Mouse (Mus musculus) hindbrain, embryonic 15.5 days (tissue): ENCODE measurements around the gene Grm4. TPM values are rescaled to one million over a fixed set of nuclear protein-coding genes. Genes with fewer than 3 reads are reported as not detected.

Experiments used
- ATAC-seq: fragments of 200-750 bp; cut with Nextera tagmentation; 2 replicates; pipeline ENCODE4 v1.8.0; 2017; ENCODE audit warnings: low read depth, moderate number of reproducible peaks, moderate TSS enrichment; ENCODE audit not compliant: low FRiP score
- H3K27ac ChIP-seq: fragments of 300-500 bp; sonication (generic); replicated peaks from 2 replicates; pipeline ENCODE4 v1.5.1; 2015; ENCODE audit warnings: mild to moderate bottlenecking, inconsistent platforms
- H3K27me3 ChIP-seq: fragments of 300-500 bp; sonication (generic); 2 replicates; pipeline ENCODE4 v1.6.1; 2015; ENCODE audit warnings: control low read depth, inconsistent platforms
- H3K36me3 ChIP-seq: fragments of 300-500 bp; sonication (generic); 2 replicates; pipeline ENCODE4 v1.6.1; 2015; ENCODE audit warnings: control low read depth, inconsistent platforms
- H3K4me1 ChIP-seq: fragments of 300-500 bp; sonication (generic); replicated peaks from 2 replicates; pipeline ENCODE4 v1.6.1; 2015; ENCODE audit warnings: control low read depth, inconsistent platforms
- H3K4me2 ChIP-seq: fragments of 300-500 bp; sonication (generic); 2 replicates; pipeline ENCODE4 v1.6.1; 2015; ENCODE audit warnings: moderate library complexity, mild to moderate bottlenecking, inconsistent platforms
- H3K4me3 ChIP-seq: fragments of 300-500 bp; sonication (generic); 2 replicates; pipeline ENCODE4 v1.5.1; 2015; ENCODE audit warnings: mild to moderate bottlenecking, inconsistent platforms
- H3K9ac ChIP-seq: fragments of 300-500 bp; sonication (generic); 2 replicates; pipeline ENCODE4 v1.6.1; 2015; ENCODE audit warnings: inconsistent platforms
- H3K9me3 ChIP-seq: fragments of 300-500 bp; sonication (generic); 2 replicates; pipeline ENCODE4 v1.6.1; 2016; ENCODE audit warnings: control low read depth, inconsistent platforms
- WGBS: fragments of 180-500 bp; shearing (Covaris S2); methylation state at CpG from one replicate; pipeline ENCODE4 v1.1.7; 2015; 5-methylcytosine and 5-hydroxymethylcytosine counted together
- polyA plus RNA-seq: library from polyadenylated mRNA; unstranded; fragments of >200 nt; fragmentation: Nextera tagmentation; extraction: Ambion mirVana; gene quantifications from 2 replicates; pipeline ENCODE4 v1.2.1, GENCODE M21; 2015

Grm4 gene
- polyA plus RNA-seq, 1 experiment from 2014 or later, result 8.7 TPM

DNA sequence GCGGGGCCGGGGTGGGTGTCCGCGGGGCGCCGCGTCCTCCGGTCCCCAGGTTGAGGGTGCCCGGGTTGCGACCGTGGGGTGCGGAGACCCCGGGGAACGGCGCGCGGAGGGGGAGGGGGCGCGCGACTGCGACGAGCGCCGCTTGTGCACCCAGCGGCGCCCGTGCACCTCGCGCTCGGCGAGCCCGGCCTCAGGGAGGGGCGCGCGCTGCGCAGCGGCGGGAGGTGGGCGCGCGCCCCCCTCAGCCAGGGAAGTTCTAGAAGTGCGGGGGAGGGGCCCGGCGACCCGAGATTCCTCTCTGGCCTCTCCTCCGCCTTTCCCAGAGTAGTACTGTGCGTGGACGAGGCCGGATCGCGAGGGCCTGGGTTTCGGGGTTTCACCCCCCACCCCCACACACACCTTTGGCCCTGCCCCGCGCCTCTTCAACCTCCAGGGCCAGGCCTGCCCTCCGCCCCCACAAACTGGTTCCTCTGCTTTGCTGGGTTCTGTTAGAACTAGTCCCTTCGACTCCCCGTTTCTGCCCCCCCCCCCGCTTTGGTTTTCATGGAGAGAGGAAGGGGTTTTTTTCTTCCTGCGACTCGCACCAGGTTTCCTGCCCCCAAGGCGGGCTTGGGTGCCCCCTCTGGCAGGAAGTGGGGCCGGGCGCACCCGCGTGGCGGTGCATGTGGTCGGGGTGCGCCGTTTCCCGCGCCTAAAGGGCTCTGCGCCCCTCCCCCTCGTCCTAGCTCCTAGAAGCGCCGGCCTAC lies 36.2 kb upstream of the Grm4 start:
- Histone ChIP-seq H3K4me2 (peak overlapping the region; percentile 88), H3K4me1 (peaks cover 36% of the 10 kb centered on the region), H3K4me3 (peak overlapping the region; percentile 55), H3K9me3 (no peaks in the 10 kb centered on the region), H3K27me3 (peaks cover 9% of the 10 kb centered on the region; the same call in 1 of the 2 replicates), H3K36me3 (no peaks in the 10 kb centered on the region), H3K27ac (peak overlapping the region; percentile 86), H3K9ac (peak overlapping the region; percentile 58)
- peak; percentile 31 for ATAC-seq
- under 1% methylated on average over 67 of the region's 75 CpGs for WGBS

DNA sequence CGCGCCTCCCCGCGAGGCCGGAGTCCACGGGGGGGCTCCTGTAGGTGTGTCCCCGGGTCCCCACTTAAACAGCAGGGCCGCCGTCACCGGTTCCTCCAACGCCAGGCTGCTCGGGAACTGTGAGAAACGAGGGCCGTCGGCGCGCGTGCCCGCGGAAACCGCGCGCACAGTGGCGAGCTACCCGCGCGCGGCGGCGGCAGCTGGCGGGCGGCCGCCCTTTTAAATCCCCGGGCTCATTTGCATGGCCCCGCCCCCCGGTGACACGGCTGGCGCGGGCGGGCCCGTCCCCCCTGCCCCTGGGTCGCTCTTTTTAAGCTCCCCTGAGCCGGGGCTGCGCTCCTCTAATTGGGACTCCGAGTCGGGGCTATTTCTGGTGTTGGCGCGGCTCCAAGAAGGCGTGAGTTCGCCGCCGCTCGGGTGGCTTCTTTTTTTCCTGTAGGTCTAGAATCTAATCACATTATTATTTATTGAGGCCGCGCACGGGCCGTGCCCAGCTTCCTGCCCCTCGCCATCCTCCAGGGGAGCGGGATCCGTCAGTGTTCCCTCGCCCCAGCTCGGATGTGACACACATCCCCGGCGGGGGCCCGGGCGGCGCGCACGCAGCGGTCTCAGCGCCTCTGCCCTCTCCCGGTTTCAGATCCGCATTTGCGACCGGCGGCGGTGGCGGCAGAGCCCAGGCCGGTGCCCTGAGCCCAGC lies 35.3 kb upstream of the Grm4 start, which contains the start of gene Hmga1:
Hmga1 (plus strand) TSS at position 183 of the 697 bp plus-strand sequence.
- peak; percentile 68 for ATAC-seq
- under 1% methylated on average over 79 of the region's 79 CpGs for WGBS
- peak within 1 kb of the TSS; percentile 58 for H3K9ac ChIP-seq

DNA sequence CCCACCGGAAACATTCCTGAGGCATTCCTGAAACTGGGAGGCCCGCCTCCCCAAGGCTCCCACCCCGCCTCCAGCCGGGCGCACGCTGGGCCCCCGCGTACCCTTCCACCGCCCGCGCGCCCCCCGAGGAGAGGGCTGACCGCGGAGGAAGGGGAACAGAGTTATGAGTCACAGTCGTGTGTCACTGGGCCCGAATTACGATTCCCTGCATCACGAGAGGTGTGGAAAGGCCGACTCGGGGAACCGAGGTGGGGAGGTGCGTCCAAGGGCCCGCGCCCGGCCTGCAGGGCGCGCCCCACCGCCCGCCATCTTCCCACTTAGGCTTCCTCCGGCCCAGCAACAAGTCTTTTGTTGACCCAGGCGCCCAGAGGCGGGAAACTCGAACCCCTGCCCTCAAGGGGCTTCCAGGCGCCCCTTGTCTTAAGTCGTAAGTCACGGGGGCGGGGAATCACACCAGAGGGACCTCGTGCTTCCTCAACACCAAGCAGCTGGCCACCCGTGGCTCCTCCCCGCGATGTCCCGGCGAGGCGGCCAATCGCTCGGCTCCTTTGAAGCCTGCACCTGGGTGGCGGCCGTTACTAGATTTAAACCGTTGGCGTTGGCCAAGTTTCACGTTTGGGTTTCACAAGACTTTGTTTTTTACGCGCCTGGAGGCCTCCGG lies 34.4 kb upstream of the Grm4 start:
- Histone ChIP-seq H3K4me3 (peak overlapping the region; percentile 55), H3K9ac (peak overlapping the region; percentile 5; the same call in 1 of the 2 replicates), H3K4me2 (peak overlapping the region; percentile 88), H3K36me3 (no peaks in the 10 kb centered on the region), H3K9me3 (no peaks in the 10 kb centered on the region), H3K27ac (peak overlapping the region; percentile 86), H3K4me1 (peaks cover 36% of the 10 kb centered on the region), H3K27me3 (peaks cover 9% of the 10 kb centered on the region; the same call in 1 of the 2 replicates)
- WGBS, result 0% methylated on average over 41 of the region's 55 CpGs
- peak; percentile 14; the same call in 1 of the 2 replicates for ATAC-seq

More for the DNA sequence above, 35.3 kb upstream of the Grm4 start, which contains the start of gene Hmga1:
- peak within 1 kb of the TSS; percentile 88 for H3K4me2 ChIP-seq
- no peaks in the 10 kb centered on the region for H3K9me3 ChIP-seq
- no peaks in the 10 kb centered on the region for H3K36me3 ChIP-seq
- peaks cover 36% of the 10 kb centered on the region for H3K4me1 ChIP-seq
- peaks cover 9% of the 10 kb centered on the region; the same call in 1 of the 2 replicates for H3K27me3 ChIP-seq
- peak within 1 kb of the TSS; percentile 55 for H3K4me3 ChIP-seq
- H3K27ac ChIP-seq, result peak within 1 kb of the TSS; percentile 86

DNA sequence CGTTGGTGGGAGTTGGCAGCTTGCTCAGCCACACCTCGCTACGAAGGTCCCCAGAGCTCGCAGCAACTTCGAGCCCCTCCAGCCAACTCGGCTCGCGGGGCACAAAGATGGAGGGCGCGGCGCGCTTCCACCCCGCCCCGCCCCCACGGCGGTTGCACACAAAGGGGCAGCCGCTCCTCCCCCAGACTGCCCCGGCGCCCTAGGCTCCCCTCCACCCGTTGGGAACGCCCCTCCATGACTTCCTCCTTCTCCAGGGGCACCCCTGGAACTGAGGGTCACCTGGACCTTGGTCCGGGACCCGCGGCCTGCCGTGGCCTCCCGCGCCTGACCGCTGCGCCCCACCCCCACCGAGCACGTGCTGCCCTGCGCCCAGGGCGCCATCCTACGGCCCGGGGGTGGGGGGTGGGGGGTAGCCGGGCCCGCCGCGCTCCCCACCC lies 33.9 kb upstream of the Grm4 start:
- WGBS, result under 1% methylated on average over 37 of the region's 39 CpGs

DNA sequence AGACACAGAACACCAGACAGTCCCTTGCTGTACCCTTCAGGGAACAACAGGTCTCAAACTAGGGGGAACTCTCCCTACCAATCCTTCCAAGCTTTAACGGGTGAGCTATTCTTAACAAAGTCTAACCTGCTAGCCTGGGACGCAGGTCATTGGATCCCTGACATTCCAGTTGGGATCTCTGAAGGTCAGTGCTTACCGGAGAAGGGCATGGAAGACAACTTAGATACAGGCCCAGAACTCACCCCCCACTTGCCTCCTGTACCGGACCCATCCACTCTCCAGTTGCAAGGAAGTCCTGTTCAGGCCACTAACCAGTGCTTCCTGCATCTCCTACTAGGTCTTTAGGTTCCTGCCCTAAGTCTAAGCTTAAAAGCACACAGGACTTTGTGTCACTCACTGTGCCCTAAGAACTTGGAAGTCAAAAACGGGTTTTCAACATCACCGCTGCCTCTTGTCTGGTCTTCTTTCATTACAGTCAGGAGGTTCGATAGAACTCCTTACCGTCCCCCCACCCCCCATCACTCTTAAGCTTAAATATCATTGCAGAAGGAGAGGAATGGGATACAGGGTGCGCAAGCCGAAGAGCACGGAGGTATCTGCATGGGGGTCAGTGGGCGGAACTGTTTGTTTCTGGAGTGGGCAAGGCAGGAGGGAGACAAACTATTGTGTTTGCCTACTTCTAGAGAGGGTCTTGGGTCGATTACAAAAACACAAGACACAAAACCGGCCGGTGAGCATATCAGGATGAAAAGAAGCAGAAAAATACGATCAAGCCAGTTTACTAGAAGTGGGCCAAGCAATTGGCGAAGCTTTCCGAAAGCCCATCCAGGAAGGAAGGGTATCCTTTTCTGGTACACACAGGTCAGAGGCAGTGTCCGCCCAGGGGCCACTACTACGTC lies 33.1 kb upstream of the Grm4 start:
- H3K27ac ChIP-seq, result no peak overlapping the region
- 50% methylated on average over 20 of the region's 20 CpGs for WGBS
- H3K27me3 ChIP-seq, result peaks cover 9% of the 10 kb centered on the region; the same call in 1 of the 2 replicates
- H3K4me1 ChIP-seq, result peaks cover 39% of the 10 kb centered on the region
- H3K9me3 ChIP-seq, result no peaks in the 10 kb centered on the region
- H3K9ac ChIP-seq, result no peak overlapping the region
- no peak for ATAC-seq
- H3K4me3 ChIP-seq, result no peak overlapping the region
- no peaks in the 10 kb centered on the region for H3K36me3 ChIP-seq
- peak overlapping the region; percentile 88 for H3K4me2 ChIP-seq

More for the DNA sequence above, 33.9 kb upstream of the Grm4 start:
- peak overlapping the region; percentile 88 for H3K4me2 ChIP-seq
- H3K9me3 ChIP-seq, result no peaks in the 10 kb centered on the region
- H3K27me3 ChIP-seq, result peaks cover 9% of the 10 kb centered on the region; the same call in 1 of the 2 replicates
- H3K36me3 ChIP-seq, result no peaks in the 10 kb centered on the region
- ATAC-seq, result no peak
- H3K9ac ChIP-seq, result peak overlapping the region; percentile 5; the same call in 1 of the 2 replicates
- peaks cover 36% of the 10 kb centered on the region for H3K4me1 ChIP-seq
- H3K4me3 ChIP-seq, result peak overlapping the region; percentile 55
- no peak overlapping the region for H3K27ac ChIP-seq

DNA sequence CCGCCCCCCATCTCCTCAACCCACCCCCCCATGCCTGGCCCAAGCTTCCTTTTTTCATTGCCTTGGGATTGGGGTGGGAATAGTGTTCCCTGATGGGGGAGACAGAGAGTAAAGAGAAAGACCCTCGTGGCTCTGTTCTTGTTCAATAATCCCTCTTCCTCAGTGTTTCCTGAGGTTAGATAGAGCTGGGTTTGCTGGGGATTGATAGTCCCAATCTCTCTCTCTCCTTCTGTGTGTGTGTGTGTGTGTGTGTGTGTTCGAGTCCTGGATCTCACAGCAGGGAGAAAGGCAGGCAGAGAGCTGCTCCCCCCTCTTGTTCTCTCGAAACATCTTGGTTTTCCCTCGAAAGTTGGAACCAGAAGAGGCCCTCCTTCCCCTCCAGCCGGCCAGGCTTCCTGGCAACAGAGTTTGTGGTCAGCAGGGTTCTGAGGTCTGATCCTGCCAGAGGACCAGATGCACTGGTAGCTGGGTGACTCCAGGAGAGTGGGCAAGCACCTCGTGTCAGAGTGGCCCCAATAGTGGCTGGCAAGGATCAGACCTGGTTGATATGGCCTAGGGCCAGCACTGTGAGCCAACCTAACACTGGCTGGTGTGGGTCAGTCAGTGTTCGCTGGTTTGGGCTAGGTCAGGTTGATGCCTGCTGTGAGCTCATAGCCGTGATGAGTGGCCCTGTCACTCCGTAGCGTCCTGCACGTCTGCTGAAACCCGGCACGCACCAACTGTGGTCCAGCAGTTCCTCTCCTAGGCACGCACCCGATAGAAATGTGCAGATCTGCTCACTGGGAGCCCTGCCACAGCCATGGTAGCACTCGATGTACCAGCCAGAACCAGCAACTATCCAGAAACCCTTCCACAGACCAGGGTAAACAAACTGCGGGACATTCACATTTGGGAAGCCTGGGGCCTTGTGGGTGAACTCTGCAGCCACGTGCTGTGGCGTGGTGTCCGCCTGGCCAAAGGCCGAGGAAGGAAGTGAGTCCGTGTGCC lies 31.3 kb upstream of the Grm4 start:
- Histone ChIP-seq H3K4me3 (no peak overlapping the region), H3K4me1 (peaks cover 25% of the 10 kb centered on the region), H3K36me3 (no peaks in the 10 kb centered on the region), H3K27me3 (peaks cover 9% of the 10 kb centered on the region; the same call in 1 of the 2 replicates), H3K9ac (no peak overlapping the region), H3K27ac (no peak overlapping the region), H3K4me2 (no peak overlapping the region), H3K9me3 (no peaks in the 10 kb centered on the region)
- no peak for ATAC-seq
- 71% methylated on average over 23 of the region's 23 CpGs for WGBS

DNA sequence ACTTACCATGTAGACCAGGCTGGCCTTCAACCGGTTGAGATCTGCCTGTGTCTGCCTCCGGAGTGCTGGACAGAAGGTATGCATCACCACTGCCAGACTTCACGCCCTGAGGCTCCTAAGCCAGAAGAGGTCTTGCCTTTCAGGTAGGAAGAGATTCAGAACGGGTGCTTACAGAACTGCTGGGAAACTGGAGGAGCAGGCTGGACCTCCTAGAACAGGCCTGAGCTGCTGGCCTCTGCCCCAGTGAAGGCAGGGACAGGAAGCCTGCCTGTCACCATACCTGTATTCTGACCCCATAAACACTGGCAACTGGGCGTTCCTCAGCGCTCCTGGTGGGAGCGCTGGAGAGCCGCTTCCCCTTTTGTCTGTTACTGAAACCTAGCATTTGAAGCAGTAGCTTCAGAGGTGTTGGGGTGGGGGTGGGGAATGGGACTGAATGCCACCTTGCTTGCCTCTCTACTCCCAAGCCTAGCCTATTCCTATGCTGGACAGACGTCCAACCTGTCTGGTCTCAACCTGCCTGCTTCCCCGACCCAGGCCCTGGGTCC lies 30.3 kb upstream of the Grm4 start:
- H3K4me3 ChIP-seq, result no peak overlapping the region
- no peak overlapping the region for H3K4me2 ChIP-seq
- ATAC-seq, result no peak
- WGBS, result 64% methylated on average over 10 of the region's 10 CpGs
- no peaks in the 10 kb centered on the region for H3K9me3 ChIP-seq
- H3K4me1 ChIP-seq, result peaks cover 23% of the 10 kb centered on the region
- no peaks in the 10 kb centered on the region for H3K36me3 ChIP-seq
- H3K9ac ChIP-seq, result no peak overlapping the region
- H3K27me3 ChIP-seq, result peaks cover 9% of the 10 kb centered on the region; the same call in 1 of the 2 replicates
- no peak overlapping the region for H3K27ac ChIP-seq

DNA sequence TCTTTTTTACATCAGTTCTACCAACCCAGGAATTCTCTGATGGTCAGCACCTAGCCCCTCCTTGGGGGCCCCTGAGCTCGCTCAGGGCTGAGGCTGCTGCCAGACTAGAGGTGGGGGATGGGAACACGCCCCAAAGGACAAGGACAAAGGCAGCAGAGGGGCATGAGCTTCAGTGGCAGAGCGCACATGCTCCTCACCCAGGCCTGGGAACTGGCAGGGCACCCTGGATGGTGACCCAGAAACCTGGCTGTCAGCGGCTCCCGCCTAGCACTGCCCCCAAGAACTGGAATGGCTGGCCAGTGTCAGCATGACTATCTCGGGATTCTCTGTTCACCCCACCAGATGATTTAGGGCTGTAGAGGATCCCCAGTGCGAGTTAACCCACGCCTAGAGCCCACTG lies 28.0 kb upstream of the Grm4 start:
- no peaks in the 10 kb centered on the region for H3K9me3 ChIP-seq
- no peak overlapping the region for H3K9ac ChIP-seq
- ATAC-seq, result no peak
- no peaks in the 10 kb centered on the region for H3K36me3 ChIP-seq
- WGBS, result 36% methylated on average over 8 of the region's 8 CpGs
- H3K4me3 ChIP-seq, result no peak overlapping the region
- no peak overlapping the region for H3K4me2 ChIP-seq
- 0 out of 2 replicates have a peak, but pooled peaks cover 8% of the 10 kb centered on the region for H3K4me1 ChIP-seq
- H3K27me3 ChIP-seq, result no peaks in the 10 kb centered on the region
- no peak overlapping the region for H3K27ac ChIP-seq

DNA sequence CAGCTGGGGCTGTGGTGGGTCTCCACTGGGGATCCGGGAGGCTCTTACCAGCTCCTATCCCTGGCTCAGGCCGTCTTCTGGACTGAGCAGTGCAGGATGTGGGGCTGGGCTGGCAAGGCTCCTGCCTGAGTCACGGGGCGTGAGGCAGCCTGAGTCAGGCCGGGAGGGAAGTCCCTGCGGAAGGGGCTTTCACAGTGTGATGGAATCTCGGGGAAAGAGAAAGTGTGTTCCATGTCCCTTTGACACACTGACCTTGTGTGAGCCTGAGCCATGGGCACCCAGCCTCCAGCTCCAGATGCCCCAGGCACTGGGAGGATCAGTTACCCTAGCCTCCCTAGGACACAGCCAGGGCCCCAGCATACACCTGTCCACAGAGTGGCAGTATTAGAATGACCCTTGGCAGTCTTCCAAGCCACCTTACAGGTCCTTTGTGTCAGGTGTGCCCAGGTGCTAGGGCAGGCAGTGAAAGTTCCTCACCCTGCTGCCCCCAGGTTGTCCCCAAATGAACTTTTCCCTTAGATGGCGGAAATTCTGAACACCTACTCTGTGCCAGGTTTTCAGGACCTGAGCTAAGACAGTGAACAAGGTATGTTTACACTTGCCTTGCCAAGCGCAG lies 26.2 kb upstream of the Grm4 start:
- no peaks in the 10 kb centered on the region for H3K36me3 ChIP-seq
- H3K4me1 ChIP-seq, result 0 out of 2 replicates have a peak, but pooled peaks cover 8% of the 10 kb centered on the region
- no peak overlapping the region for H3K4me3 ChIP-seq
- ATAC-seq, result no peak
- 69% methylated on average over 9 of the region's 9 CpGs for WGBS
- no peak overlapping the region for H3K4me2 ChIP-seq
- no peak overlapping the region for H3K9ac ChIP-seq
- H3K27ac ChIP-seq, result no peak overlapping the region
- H3K9me3 ChIP-seq, result no peaks in the 10 kb centered on the region
- no peaks in the 10 kb centered on the region for H3K27me3 ChIP-seq
